Mouse (Mus musculus) midbrain, postnatal 0 days (tissue): ENCODE results near the gene Nlrp6. TPM values are rescaled to one million over a fixed set of nuclear protein-coding genes. Genes with fewer than 3 reads are reported as not detected.
A peak's percentile ranks its signal among the peaks of the same experiment; 100 is the strongest.
"Not testable (repeated sequence)": the region's sequence is repeated elsewhere in the genome, so short reads cannot be mapped to it uniquely, and the experiment has no call there.

ENCODE experiments used
- ATAC-seq: fragments of 200-750 bp; cut with Nextera tagmentation; 2 replicates; pipeline ENCODE4 v1.8.0; 2017; ENCODE audit warnings: moderate number of reproducible peaks, mild to moderate bottlenecking, moderate TSS enrichment, moderate library complexity; ENCODE audit not compliant: low FRiP score
- DNase-seq: peaks from one replicate; pipeline ENCODE4 v3.0.0-alpha.2; 2015; ENCODE audit warnings: low spot score
- H3K27ac ChIP-seq: fragments of 300-500 bp; sonication (generic); 2 replicates; pipeline ENCODE4 v1.5.1; 2014; ENCODE audit warnings: low read depth, mild to moderate bottlenecking, low read length, mixed read lengths
- H3K27me3 ChIP-seq: fragments of 300-500 bp; sonication (generic); 2 replicates; pipeline ENCODE4 v1.6.1; 2014; ENCODE audit warnings: low read length, control low read depth, mixed read lengths; ENCODE audit not compliant: insufficient read depth
- H3K36me3 ChIP-seq: fragments of 300-500 bp; sonication (generic); 2 replicates; pipeline ENCODE4 v1.6.1; 2014; ENCODE audit warnings: low read length, control low read depth, mixed read lengths; ENCODE audit not compliant: insufficient read depth
- H3K4me1 ChIP-seq: fragments of 300-500 bp; sonication (generic); 2 replicates; pipeline ENCODE4 v1.6.1; 2014; ENCODE audit warnings: mild to moderate bottlenecking, control low read depth, antibody characterized with exemption, low read length, mixed read lengths; ENCODE audit not compliant: insufficient read depth
- H3K4me2 ChIP-seq: fragments of 300-500 bp; sonication (generic); 2 replicates; pipeline ENCODE4 v1.6.1; 2014; ENCODE audit warnings: low read depth, mild to moderate bottlenecking, low read length, mixed read lengths; ENCODE audit not compliant: poor library complexity, severe bottlenecking
- H3K4me3 ChIP-seq: fragments of 300-500 bp; sonication (generic); 2 replicates; pipeline ENCODE4 v1.5.1; 2014; ENCODE audit warnings: low read depth, mild to moderate bottlenecking, low read length, moderate library complexity
- H3K9ac ChIP-seq: fragments of 300-500 bp; sonication (generic); replicated peaks from 2 replicates; pipeline ENCODE4 v1.6.1; 2014; ENCODE audit warnings: mild to moderate bottlenecking, low read length, moderate library complexity, mixed read lengths; ENCODE audit not compliant: poor library complexity, severe bottlenecking
- H3K9me3 ChIP-seq: fragments of 300-500 bp; sonication (generic); 2 replicates; pipeline ENCODE4 v1.6.1; 2016; ENCODE audit warnings: low read length, control low read depth
- CTCF ChIP-seq: IDR thresholded peaks from 2 replicates; pipeline ENCODE4 v1.5.1; 2016; ENCODE audit warnings: antibody characterized with exemption, mild to moderate bottlenecking
- WGBS: fragments of 180-500 bp; shearing (Covaris S2); extraction: QIAGEN DNeasy Blood & Tissue Kit; methylation state at CpG from one replicate; pipeline ENCODE4 v1.1.7; 2014; 5-methylcytosine and 5-hydroxymethylcytosine counted together
- polyA plus RNA-seq: library from polyadenylated mRNA; unstranded; fragments of >200 nt; fragmentation: Nextera tagmentation; extraction: Ambion mirVana; gene quantifications from 2 replicates; pipeline ENCODE4 v1.2.1, GENCODE M21; 2015
- total RNA-seq: library from RNA; depleted of rRNA; stranded (reverse); fragments of >200 nt; gene quantifications from 2 replicates; pipeline ENCODE4 v1.2.3, GENCODE M21; 2014

Gene Nlrp6
- total and polyA plus RNA-seq, 2 experiments from 2014 or later, result 0.82 to 0.99 TPM

GRCm38 (mm10) chr7:140881696-140882468, 38.8 kb upstream of the Nlrp6 start, which contains the start of the genes Psmd13 and Sirt3:
Psmd13 (plus strand) TSS chr7:140881968.
Sirt3 (minus strand) TSS chr7:140882309.
- under 1% methylated on average over 55 of the region's 59 CpGs for WGBS
- TF ChIP-seq CTCF, result peak; percentile 8; the same call in 1 of the 2 replicates
- Histone ChIP-seq H3K4me1 (0 out of 2 replicates have a peak, but pooled peaks cover 4% of the 10 kb centered on the region), H3K27ac (peak within 1 kb of the TSS; percentile 89), H3K4me3 (peak within 1 kb of the TSS; percentile 81), H3K36me3 (peaks cover 13% of the 10 kb centered on the region), H3K9me3 (no peaks in the 10 kb centered on the region), H3K9ac (peak within 1 kb of the TSS; percentile 94), H3K4me2 (peak within 1 kb of the TSS; percentile 74), H3K27me3 (no peaks in the 10 kb centered on the region)
- DNase-seq (peak; percentile 97), ATAC-seq (peak; percentile 96)

DNA sequence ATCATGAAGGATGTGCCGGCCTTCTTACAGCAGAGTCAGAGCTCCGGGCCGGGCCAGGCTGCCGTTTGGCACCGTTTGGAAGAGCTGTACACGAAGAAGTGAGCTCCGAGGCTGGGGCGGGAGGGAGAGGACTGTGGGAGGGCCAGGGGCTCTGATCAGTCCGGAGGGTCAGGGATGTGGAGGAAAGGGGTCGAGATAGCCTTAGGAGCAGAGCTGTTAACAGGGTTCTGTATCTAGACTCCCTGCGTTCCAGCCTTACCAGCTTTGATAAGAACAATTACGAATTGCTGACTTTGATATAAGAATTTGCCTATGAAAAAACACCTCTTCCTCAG, 38.3 kb upstream of the Nlrp6 start:
- Histone ChIP-seq H3K9ac (peak overlapping the region; percentile 94), H3K9me3 (no peaks in the 10 kb centered on the region), H3K4me3 (peak overlapping the region; percentile 81), H3K4me2 (peak overlapping the region; percentile 74), H3K4me1 (0 out of 2 replicates have a peak, but pooled peaks cover 4% of the 10 kb centered on the region), H3K36me3 (peaks cover 14% of the 10 kb centered on the region), H3K27ac (peak overlapping the region; percentile 89), H3K27me3 (no peaks in the 10 kb centered on the region)
- WGBS, result under 1% methylated on average over 12 of the region's 12 CpGs
- DNase-seq, result no peak
- ATAC-seq, result peak; percentile 47; the same call in 1 of the 2 replicates
- TF ChIP-seq CTCF, result no peak

GRCm38 (mm10) chr7:140890636-140891035, 30.1 kb upstream of the Nlrp6 start:
- DNase-seq, result not testable (repeated sequence)
- 95% methylated on average over 16 of the region's 16 CpGs for WGBS

GRCm38 (mm10) chr7:140894031-140894430, 26.7 kb upstream of the Nlrp6 start:
- 84% methylated on average over 7 of the region's 7 CpGs for WGBS
- no peak for ATAC-seq
- Histone ChIP-seq H3K27me3 (no peaks in the 10 kb centered on the region), H3K4me3 (no peak overlapping the region), H3K9me3 (no peaks in the 10 kb centered on the region), H3K27ac (no peak overlapping the region), H3K4me1 (no peaks in the 10 kb centered on the region), H3K36me3 (peaks cover 53% of the 10 kb centered on the region), H3K4me2 (no peak overlapping the region), H3K9ac (no peak overlapping the region)
- DNase-seq, result no peak
- no peak for TF ChIP-seq CTCF

More at GRCm38 (mm10) chr7:140890636-140891035, 30.1 kb upstream of the Nlrp6 start:
- H3K27me3 ChIP-seq, ATAC-seq, H3K9me3 ChIP-seq, H3K4me3 ChIP-seq, H3K9ac ChIP-seq, H3K27ac ChIP-seq, H3K4me1 ChIP-seq, H3K4me2 ChIP-seq: not testable (repeated sequence)
- peaks cover 53% of the 10 kb centered on the region for H3K36me3 ChIP-seq

GRCm38 (mm10) chr7:140894611-140895010, 26.1 kb upstream of the Nlrp6 start:
- Histone ChIP-seq H3K9me3 (no peaks in the 10 kb centered on the region), H3K36me3 (peaks cover 54% of the 10 kb centered on the region), H3K9ac (no peak overlapping the region), H3K4me3 (no peak overlapping the region), H3K27me3 (no peaks in the 10 kb centered on the region), H3K4me1 (no peaks in the 10 kb centered on the region), H3K4me2 (no peak overlapping the region), H3K27ac (no peak overlapping the region)
- WGBS, result 92% methylated on average over 3 of the region's 3 CpGs
- DNase-seq (no peak), ATAC-seq (no peak)
- TF ChIP-seq CTCF, result no peak

- no peak for ATAC-seq
- no peak overlapping the region for H3K4me3 ChIP-seq
- WGBS, result 90% methylated on average over 7 of the region's 7 CpGs
- H3K9me3 ChIP-seq, result no peaks in the 10 kb centered on the region
- no peak for DNase-seq
- H3K9ac ChIP-seq, result no peak overlapping the region
- H3K4me2 ChIP-seq, result no peak overlapping the region
- H3K36me3 ChIP-seq, result peaks cover 40% of the 10 kb centered on the region
- no peak for TF ChIP-seq CTCF
- no peaks in the 10 kb centered on the region for H3K4me1 ChIP-seq
- no peak overlapping the region for H3K27ac ChIP-seq
- no peaks in the 10 kb centered on the region for H3K27me3 ChIP-seq
Measured at GRCm38 (mm10) chr7:140897863-140898262, 22.8 kb upstream of the Nlrp6 start.
